Mouse (Mus musculus) forebrain, embryonic 14.5 days (tissue): ENCODE results near the gene E130308A19Rik. TPM values are rescaled to one million over a fixed set of nuclear protein-coding genes. Genes with fewer than 3 reads are reported as not detected.

ENCODE experiments used
- ATAC-seq: fragments of 200-750 bp; cut with Nextera tagmentation; 2 replicates; pipeline ENCODE4 v1.8.0; 2017; ENCODE audit warnings: mild to moderate bottlenecking, moderate library complexity
- DNase-seq: peaks from one replicate; pipeline ENCODE4 v3.0.0-alpha.2; 2015; ENCODE audit warnings: low spot score
- H3K27ac ChIP-seq: fragments of 300-500 bp; sonication (generic); 2 replicates; pipeline ENCODE4 v1.5.1; 2014; ENCODE audit warnings: low read depth, mild to moderate bottlenecking, control low read depth, low read length, moderate library complexity
- H3K27me3 ChIP-seq: fragments of 300-500 bp; sonication (generic); replicated peaks from 2 replicates; pipeline ENCODE4 v1.6.1; 2014; ENCODE audit warnings: low read length, control low read depth, mixed read lengths; ENCODE audit not compliant: control insufficient read depth, insufficient read depth
- H3K36me3 ChIP-seq: fragments of 300-500 bp; sonication (generic); 2 replicates; pipeline ENCODE4 v1.6.1; 2014; ENCODE audit warnings: low read length, control low read depth; ENCODE audit not compliant: control insufficient read depth, insufficient read depth
- H3K4me1 ChIP-seq: fragments of 300-500 bp; sonication (generic); 2 replicates; pipeline ENCODE4 v1.6.1; 2014; ENCODE audit warnings: antibody characterized with exemption, low read length, control low read depth; ENCODE audit not compliant: control insufficient read depth, insufficient read depth
- H3K4me2 ChIP-seq: fragments of 300-500 bp; sonication (generic); 2 replicates; pipeline ENCODE4 v1.6.1; 2014; ENCODE audit warnings: mild to moderate bottlenecking, control low read depth, low read length
- H3K4me3 ChIP-seq: fragments of 300-500 bp; sonication (generic); 2 replicates; pipeline ENCODE4 v1.5.1; 2014; ENCODE audit warnings: low read depth, low read length, control low read depth
- H3K9ac ChIP-seq: fragments of 300-500 bp; sonication (generic); 2 replicates; pipeline ENCODE4 v1.6.1; 2014; ENCODE audit warnings: mild to moderate bottlenecking, low read length, control low read depth, moderate library complexity
- H3K9me3 ChIP-seq: fragments of 300-500 bp; sonication (generic); replicated peaks from 2 replicates; pipeline ENCODE4 v1.6.1; 2016; ENCODE audit warnings: low read length, control low read depth, mixed read lengths; ENCODE audit not compliant: control insufficient read depth
- WGBS: fragments of 180-500 bp; shearing (Covaris S2); extraction: QIAGEN DNeasy Blood & Tissue Kit; methylation state at CpG from one replicate; pipeline ENCODE4 v1.1.7; 2014; 5-methylcytosine and 5-hydroxymethylcytosine counted together
- polyA plus RNA-seq: library from polyadenylated mRNA; unstranded; fragments of >200 nt; fragmentation: Nextera tagmentation; extraction: Ambion mirVana; gene quantifications from 2 replicates; pipeline ENCODE4 v1.2.1, GENCODE M21; 2014

E130308A19Rik gene
- polyA plus RNA-seq, 1 experiment from 2014 or later, result 22.6 TPM

DNA sequence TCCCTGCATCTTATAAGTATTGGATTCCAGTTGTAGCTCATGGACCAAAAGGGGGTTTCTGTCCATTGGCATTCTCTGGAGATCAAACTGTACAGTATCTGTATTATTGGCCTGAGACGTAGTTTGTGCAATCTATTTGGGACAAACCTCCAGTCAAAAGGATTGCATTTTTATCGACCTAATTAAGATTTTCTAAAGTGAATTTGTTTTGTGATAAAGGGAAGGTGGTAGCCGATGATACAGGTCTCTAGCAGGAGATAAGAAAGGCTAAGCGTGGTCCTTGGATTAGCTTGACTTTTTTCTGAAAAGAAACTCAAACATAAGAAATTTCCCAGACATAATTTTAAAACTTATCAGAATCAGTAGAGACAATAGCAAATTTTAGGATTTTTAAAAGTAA is 99.6 kb downstream of the E130308A19Rik start:
- Histone ChIP-seq H3K36me3 (peaks cover under 1% of the 10 kb centered on the region; the same call in 1 of the 2 replicates), H3K27ac (no peak overlapping the region), H3K4me1 (no peaks in the 10 kb centered on the region), H3K27me3 (no peaks in the 10 kb centered on the region), H3K9me3 (no peaks in the 10 kb centered on the region), H3K4me3 (no peak overlapping the region), H3K4me2 (no peak overlapping the region), H3K9ac (no peak overlapping the region)
- DNase-seq, result no peak
- ATAC-seq, result no peak
- WGBS, result 83% methylated on average over 4 of the region's 4 CpGs

DNA sequence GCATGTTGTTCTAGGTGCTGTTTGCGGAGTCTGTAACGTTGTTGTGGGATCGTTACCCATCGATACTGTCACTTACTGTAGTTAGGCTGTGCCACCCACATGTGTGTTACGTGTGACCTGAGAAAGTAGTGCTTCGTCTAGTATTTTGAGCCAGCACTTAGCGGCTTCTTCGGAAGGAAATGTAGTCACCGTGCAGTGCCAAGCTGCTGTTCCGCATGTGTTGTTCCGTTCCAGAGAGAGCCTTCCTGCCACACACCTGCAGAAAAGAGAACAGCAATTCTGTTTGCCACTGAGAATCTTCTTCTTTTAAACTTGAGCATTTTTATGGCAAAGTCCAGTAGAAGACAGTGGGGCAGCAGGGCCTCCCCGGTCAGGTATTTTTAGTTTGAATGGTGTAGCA is 100.5 kb downstream of the E130308A19Rik start:
- no peak overlapping the region for H3K4me3 ChIP-seq
- ATAC-seq (no peak), DNase-seq (no peak)
- no peaks in the 10 kb centered on the region for H3K9me3 ChIP-seq
- H3K36me3 ChIP-seq, result no peaks in the 10 kb centered on the region
- no peaks in the 10 kb centered on the region for H3K27me3 ChIP-seq
- 92% methylated on average over 12 of the region's 12 CpGs for WGBS
- H3K9ac ChIP-seq, result no peak overlapping the region
- H3K4me1 ChIP-seq, result no peaks in the 10 kb centered on the region
- H3K4me2 ChIP-seq, result no peak overlapping the region
- H3K27ac ChIP-seq, result no peak overlapping the region

DNA sequence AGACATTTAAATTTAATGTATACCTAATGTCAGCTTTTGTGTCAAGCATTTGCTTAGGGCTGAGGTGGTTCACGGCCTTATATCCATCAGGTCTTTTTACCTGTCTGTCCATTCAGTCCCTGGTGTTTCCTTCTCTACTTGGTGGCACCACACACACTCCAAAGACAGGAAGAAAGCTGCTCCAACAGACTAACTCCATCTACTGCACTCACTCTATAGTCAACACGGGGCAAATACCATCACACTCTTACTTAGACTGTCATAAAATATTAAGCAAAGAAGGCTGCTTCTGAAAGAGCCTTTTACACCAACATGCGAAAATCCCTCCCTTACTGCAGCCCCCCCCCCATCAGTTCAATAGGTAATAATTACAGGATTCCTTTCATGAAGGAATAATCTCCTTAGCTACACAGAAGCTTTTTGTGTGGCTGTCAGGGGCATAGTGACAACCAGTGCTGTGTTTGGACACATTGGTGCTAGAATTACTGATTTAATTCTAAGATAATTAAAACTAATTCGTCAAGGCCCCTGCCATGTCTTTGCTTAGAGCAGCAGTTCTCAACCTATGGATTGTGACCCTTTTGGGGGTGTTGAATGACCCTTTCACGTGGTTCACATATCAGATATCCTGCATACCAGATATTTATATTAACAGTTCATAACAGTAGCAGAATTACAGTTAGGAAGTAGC is 101.3 kb downstream of the E130308A19Rik start:
- H3K9ac ChIP-seq, result no peak overlapping the region
- H3K4me2 ChIP-seq, result no peak overlapping the region
- no peak overlapping the region for H3K27ac ChIP-seq
- no peaks in the 10 kb centered on the region for H3K27me3 ChIP-seq
- H3K9me3 ChIP-seq, result no peaks in the 10 kb centered on the region
- H3K4me1 ChIP-seq, result no peaks in the 10 kb centered on the region
- no peak for ATAC-seq
- H3K36me3 ChIP-seq, result no peaks in the 10 kb centered on the region
- WGBS, result 23% methylated on average over 5 of the region's 5 CpGs
- no peak overlapping the region for H3K4me3 ChIP-seq
- DNase-seq, result no peak

DNA sequence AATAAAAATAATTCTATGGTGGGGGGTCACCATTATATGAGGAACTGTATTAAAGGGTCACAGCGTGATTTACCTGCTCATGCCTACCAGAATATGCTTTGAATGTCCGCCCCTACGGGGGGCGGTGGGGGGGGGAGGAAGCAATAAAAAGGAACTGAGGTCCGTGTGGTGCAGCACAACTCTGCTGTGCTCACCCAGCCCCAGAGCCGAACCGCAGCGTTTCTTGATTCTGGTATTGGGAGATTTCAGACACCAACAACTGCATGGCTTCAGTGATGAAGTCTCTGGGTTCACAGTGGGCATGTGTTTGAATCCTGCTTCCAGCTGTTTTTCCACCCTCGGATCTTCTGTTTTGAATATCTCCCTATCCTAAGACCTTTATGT is 101.9 kb downstream of the E130308A19Rik start:
- Histone ChIP-seq H3K36me3 (no peaks in the 10 kb centered on the region), H3K4me3 (no peak overlapping the region), H3K27ac (no peak overlapping the region), H3K4me2 (no peak overlapping the region), H3K4me1 (no peaks in the 10 kb centered on the region), H3K27me3 (no peaks in the 10 kb centered on the region), H3K9ac (no peak overlapping the region), H3K9me3 (no peaks in the 10 kb centered on the region)
- no peak for ATAC-seq
- DNase-seq, result no peak
- 81% methylated on average over 9 of the region's 9 CpGs for WGBS

DNA sequence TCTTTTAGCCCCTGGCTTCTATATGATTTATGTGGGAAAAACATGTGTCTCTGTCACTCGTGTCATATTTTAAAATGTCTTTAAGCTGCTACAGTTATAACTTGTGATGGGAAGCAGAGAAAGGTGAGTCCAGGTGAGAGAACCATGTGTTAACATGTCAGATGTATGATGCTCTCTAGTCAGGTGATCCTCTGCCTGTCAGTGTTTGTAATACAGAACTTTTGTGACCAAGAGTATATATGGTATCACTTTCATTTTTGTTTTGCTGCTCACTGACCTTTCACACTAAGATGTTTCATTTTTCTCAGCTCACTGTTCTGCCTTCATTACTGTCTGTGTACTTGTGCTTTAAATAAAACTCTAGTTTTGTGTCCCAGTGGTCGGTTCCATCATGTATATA is 102.8 kb downstream of the E130308A19Rik start:
- H3K4me1 ChIP-seq, result no peaks in the 10 kb centered on the region
- ATAC-seq (no peak), DNase-seq (no peak)
- H3K27ac ChIP-seq, result no peak overlapping the region
- H3K4me3 ChIP-seq, result no peak overlapping the region
- 94% methylated on average over 2 of the region's 2 CpGs for WGBS
- H3K9ac ChIP-seq, result no peak overlapping the region
- no peaks in the 10 kb centered on the region for H3K36me3 ChIP-seq
- no peaks in the 10 kb centered on the region for H3K27me3 ChIP-seq
- H3K9me3 ChIP-seq, result no peaks in the 10 kb centered on the region
- H3K4me2 ChIP-seq, result no peak overlapping the region

DNA sequence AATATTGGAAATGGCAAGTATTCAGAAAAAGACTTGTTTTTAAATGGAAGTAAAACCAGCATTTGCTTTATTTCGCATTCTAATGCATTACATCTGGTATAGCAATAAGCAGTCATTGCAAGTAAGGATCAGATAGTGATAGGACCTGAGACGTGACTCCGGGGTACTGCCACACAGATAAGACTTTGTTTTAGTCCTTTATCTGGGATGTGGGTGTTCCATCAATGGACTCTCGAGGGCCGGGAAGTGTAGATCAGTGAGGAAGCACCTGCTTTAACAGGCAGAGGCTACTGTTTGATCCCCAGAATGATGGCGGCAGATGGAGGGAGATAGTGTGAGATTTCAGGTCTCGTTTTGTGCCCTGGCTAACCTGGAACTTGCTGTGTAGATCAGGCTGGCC is 105.5 kb downstream of the E130308A19Rik start:
- H3K9ac ChIP-seq, result no peak overlapping the region
- 92% methylated on average over 7 of the region's 7 CpGs for WGBS
- H3K27ac ChIP-seq, result no peak overlapping the region
- ATAC-seq (no peak), DNase-seq (no peak)
- H3K36me3 ChIP-seq, result no peaks in the 10 kb centered on the region
- H3K9me3 ChIP-seq, result no peaks in the 10 kb centered on the region
- no peak overlapping the region for H3K4me3 ChIP-seq
- H3K27me3 ChIP-seq, result no peaks in the 10 kb centered on the region
- no peak overlapping the region for H3K4me2 ChIP-seq
- H3K4me1 ChIP-seq, result no peaks in the 10 kb centered on the region

DNA sequence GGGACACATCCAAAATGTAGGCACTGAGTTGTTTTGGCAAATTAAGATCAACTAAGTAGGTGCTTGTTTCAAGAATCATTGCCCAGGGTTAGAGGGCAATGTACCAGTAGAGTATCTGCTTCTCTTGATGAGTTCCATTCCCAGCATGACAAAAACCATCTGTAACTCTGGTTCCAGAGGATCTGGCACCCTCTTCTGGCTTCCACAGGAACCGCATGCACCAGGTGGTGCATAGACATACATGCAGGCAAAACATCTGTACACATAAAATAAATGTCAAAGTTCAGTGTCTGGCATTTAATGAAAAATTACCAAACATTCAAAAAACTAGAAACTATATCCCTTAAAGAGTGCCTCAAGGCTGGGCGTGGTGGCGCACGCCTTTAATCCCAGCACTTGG is 113.3 kb downstream of the E130308A19Rik start:
- WGBS, result 96% methylated on average over 4 of the region's 4 CpGs
- Histone ChIP-seq H3K9ac (no peak overlapping the region), H3K36me3 (no peaks in the 10 kb centered on the region), H3K27ac (no peak overlapping the region), H3K27me3 (no peaks in the 10 kb centered on the region), H3K9me3 (no peaks in the 10 kb centered on the region), H3K4me3 (no peak overlapping the region), H3K4me2 (no peak overlapping the region), H3K4me1 (no peaks in the 10 kb centered on the region)
- no peak for DNase-seq
- no peak for ATAC-seq

DNA sequence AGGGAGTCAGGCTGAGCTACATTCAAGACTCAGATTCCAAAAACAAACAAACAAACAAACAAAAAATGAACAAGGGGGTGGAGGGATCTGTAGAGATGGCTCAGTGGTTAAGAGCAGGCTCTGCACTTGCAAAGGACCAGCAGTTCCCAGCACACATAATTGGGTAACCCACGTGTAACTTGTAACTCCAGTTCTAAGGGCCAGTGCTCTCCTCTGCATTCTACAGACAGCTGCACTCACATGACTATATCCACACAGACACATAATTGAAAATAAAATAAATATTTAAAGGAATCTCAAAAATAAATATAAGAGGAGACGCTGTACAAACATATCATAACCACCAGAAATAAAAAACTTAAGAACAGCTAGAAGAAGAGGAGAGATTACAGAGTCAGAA is 113.9 kb downstream of the E130308A19Rik start:
- 91% methylated on average over 2 of the region's 2 CpGs for WGBS
- Histone ChIP-seq H3K4me3 (no peak overlapping the region), H3K4me1 (no peaks in the 10 kb centered on the region), H3K4me2 (no peak overlapping the region), H3K9me3 (no peaks in the 10 kb centered on the region), H3K36me3 (no peaks in the 10 kb centered on the region), H3K27me3 (no peaks in the 10 kb centered on the region), H3K27ac (no peak overlapping the region), H3K9ac (no peak overlapping the region)
- ATAC-seq (no peak), DNase-seq (no peak)

DNA sequence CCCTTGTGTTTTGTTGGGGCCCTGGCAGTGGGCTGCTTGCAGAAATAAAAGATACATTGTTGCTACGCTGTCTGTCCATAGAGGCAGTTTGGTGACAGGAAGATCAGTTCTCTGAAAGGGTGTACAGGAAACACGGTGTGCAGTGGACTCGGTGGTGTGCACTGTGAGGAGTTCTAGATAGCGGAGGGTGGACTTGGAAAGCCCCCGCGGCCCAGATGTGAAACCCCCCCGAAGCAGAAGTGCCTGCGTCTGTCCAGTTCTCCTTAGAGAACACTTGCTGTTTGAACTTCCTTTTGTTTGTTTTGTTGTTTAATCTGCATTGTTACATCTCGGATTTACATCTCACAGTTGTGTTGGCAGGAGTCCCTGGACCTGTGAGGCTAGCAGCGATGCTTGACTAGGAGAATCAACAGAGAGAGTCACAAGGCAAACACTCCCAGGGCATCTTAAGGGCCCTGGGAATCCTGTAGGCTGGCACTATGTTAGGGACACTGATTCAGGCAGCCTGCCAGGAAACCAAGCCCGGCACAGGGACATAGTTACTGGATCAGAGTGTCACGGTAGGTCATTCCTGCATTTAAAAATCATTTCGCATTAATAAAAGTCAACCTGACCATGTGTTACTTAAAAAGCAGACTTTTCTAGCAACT is 127.6 kb downstream of the E130308A19Rik start:
- 77% methylated on average over 13 of the region's 13 CpGs for WGBS
- Histone ChIP-seq H3K4me3 (no peak overlapping the region), H3K4me2 (no peak overlapping the region), H3K27me3 (no peaks in the 10 kb centered on the region), H3K4me1 (no peaks in the 10 kb centered on the region), H3K27ac (no peak overlapping the region), H3K9me3 (no peaks in the 10 kb centered on the region), H3K9ac (no peak overlapping the region), H3K36me3 (0 out of 2 replicates have a peak, but pooled peaks cover 7% of the 10 kb centered on the region)
- DNase-seq (no peak), ATAC-seq (no peak)
